Mouse (Mus musculus) gonadal fat pad, adult 2 months (tissue): ENCODE data around the gene Frmd8. TPM values are rescaled to one million over a fixed set of nuclear protein-coding genes. Genes with fewer than 3 reads are reported as not detected.
"Not testable (repeated sequence)": the region's sequence is repeated elsewhere in the genome, so short reads cannot be mapped to it uniquely, and the experiment has no call there.

Source experiments
- DNase-seq: peaks from one replicate; pipeline ENCODE4 v3.0.0-alpha.2; 2012; ENCODE audit warnings: low read depth
- polyA plus RNA-seq: library from polyadenylated mRNA; depleted of rRNA; stranded (reverse); fragments of >200 nt; gene quantifications from 2 replicates; pipeline ENCODE4 v1.2.3, GENCODE M21; 2012

Frmd8 gene
- polyA plus RNA-seq, 1 experiment: 15.1 TPM

DNA sequence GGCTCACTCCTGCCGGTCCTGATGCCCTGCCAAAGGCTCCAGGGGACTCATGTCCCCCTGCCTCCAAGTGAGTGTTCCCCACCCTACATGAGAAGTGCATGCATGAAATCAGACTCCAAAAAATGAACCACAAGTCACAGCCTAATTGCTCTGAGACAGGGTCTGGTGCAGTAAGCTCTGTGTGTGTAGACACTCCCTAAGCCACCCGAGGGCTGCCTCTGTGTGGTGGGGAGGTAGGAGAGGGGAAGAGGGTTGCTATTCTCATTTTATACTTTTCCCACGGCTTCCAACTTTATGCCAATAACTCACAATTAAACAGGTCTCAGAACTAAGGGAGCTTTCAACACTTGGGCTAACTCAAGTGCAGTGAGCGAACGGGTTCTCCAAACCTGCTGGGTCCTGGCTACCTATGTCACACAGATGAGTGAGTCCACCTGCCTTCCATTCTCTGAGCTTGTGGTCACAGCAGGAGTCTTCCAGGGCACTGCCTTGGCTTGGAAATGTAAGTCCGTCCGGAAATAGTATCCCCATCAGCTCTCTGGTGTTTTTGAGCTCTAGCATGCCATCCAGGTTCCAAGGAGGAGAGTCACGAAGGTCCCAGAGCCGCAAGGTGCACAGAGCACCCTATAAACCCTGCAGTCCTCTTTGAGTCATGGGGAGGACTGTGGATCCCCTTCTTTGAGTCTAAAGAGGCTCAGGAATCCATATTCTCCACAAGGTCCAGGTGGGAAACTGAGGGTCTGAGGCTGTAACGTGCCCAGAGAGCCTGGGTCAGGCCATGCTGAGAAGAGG is 50.1 kb downstream of the Frmd8 start:
- DNase-seq: no peak

DNA sequence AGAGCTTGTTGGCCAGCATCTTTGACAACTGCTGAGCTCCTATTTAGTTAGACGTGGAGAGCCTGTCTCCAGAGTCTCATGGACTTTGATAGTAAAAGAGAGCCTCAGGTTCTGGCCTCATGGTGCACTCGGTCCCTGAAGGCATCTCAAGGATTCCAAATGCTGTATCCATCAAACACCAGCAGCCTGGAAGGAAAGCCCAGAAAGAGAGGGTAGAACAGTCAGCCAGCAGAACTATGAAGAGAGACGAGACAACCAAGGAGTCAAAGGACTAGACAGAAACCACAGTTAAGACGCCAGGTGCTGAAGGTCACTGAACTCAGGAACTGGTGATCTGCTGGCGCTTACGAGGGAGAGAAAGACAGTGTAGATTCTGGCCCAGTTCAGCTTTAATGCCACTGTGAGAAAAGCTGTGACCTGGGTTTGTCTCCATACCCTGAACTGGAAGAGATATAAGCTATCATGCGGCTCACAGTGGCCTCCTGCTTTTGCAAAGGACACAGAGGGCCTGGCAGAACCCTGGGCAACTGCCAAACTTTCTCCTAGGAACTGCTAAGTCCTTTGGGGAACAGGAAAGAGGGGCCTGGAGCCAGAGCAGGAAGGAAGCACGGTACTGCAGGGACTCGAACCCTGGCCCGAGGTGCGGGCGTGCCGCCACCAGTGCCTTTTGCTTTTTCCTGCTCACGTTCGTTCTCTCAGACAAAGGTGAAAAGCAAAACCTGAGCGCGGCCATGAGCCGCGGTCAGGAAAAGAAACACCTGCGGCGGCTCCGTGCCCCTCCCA is 50.8 kb downstream of the Frmd8 start:
- no peak for DNase-seq

GRCm38 (mm10) chr19:5823266-5823839 is 51.7 kb downstream of the Frmd8 start:
- no peak for DNase-seq

DNA sequence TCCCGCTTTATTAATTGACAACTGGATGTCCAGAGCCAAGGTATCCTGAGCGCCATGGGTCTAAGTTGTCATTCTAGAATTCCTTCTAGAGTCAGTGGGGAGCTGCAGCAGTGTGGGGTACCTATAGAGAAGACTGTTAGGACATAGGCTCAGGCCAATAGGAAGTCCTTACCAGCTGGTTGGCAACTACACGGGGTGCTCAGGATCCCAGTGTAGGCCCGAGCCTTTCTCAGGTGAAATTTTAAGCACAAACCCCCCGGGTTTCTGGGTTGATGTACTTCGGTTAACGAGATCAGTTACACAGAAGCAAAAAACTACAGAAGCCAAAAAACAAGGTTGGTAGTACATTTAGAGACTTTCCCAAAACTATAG is 52.3 kb downstream of the Frmd8 start:
- DNase-seq: no peak

- no peak for DNase-seq
Measured at GRCm38 (mm10) chr19:5822174-5822833, 52.8 kb downstream of the Frmd8 start.

DNA sequence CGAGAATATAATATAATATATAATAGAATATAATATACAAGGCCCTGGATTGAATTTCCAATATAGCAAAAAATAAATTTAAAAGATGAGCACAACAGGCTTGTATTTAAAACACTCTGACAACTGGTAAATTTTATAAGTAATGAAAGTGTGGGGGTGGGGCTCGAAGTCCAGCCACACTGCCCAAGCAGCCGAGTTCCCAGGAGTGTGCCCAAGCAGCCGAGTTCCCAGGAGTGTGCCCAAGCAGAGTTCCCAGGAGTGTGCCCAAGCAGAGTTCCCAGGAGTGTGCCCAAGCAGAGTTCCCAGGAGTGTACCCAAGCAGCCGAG is 53.3 kb downstream of the Frmd8 start:
- DNase-seq: no peak

- no peak for DNase-seq
Measured at GRCm38 (mm10) chr19:5819549-5819948, 55.5 kb downstream of the Frmd8 start.

GRCm38 (mm10) chr19:5818590-5818977 is 56.5 kb downstream of the Frmd8 start:
- no peak for DNase-seq

DNA sequence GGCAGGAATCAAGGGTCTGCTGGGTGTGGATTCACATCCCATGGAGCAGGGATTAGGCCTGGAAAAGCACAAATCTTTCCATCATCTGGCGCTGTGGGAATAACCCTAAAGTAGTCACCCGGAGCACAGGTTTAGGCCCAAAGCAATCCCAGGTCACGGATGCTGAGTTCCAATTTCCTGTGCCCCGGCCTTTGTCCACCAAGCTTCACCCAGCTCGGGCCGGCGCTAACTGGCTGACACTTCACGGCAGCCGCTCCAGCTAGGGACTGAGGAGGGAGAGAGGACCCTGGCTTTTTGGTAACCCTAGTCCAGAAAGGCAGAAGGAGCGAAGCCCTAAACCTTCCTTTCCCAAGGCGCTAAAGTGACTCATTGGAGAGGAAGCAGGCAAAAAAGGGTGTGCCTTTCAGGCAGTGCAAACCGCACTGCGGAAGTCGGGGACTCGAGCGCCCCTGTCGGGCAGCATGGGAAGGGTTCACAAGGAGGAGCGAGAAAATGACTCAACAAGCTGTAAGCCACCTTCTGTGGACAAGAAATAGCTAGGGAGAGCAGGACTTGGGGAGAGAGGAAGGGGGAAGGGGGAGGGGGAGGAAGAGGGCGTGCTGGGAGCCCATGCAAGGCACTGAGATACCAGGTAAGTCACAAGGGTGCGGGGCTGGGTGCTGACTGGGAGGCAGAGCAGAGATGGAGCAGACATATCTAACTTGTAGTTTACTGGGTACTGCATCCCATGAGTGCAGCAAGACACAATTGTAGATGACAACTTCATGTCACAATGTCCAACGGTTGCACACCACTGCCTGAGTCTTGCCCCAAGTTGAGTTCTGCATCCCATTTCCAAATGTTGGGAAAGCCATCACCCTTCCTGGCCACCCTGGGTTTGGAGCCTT is 57.1 kb downstream of the Frmd8 start:
- no peak for DNase-seq

DNA sequence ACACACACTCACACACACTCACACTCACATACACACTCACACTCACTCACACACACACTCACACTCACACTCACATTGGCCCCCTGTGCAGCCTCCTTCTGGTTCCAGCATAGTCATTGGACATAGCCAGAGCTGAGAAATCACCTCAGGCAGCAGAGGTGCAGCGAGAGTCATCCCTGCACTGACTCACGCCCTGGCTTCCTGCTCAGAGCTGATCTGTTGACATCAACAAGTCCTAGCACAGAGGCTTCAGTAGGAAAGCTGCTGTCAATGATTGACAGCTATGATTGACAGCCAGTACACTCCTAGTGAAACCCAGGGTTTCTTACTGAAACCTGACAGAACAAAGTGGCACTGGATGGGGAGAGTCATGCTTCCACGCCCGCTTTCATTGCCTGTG is 59.1 kb downstream of the Frmd8 start:
- DNase-seq: no peak

- DNase-seq: no peak
Measured at GRCm38 (mm10) chr19:5815010-5815409, 60.1 kb downstream of the Frmd8 start.

DNA sequence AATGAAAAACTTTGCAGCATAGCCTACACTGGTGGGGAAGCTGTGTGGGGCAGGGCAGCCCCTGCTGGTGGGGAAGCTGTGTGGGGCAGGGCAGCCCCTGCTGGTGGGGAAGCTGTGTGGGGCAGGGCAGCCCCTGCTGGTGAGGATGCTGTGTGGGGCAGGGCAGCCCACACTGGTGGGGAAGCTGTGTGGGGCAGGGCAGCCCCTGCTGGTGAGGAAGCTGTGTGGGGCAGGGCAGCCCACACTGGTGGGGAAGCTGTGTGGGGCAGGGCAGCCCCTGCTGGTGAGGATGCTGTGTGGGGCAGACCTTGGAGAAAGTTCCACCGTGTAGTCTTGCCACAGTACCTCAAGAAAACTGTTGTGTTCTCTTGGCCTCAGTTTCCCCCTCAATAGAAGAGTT is 61.0 kb downstream of the Frmd8 start:
- DNase-seq: not testable (repeated sequence)

GRCm38 (mm10) chr19:5813567-5813966 is 61.5 kb downstream of the Frmd8 start:
- no peak for DNase-seq

- DNase-seq: no peak
Measured at GRCm38 (mm10) chr19:5811771-5812504, 63.1 kb downstream of the Frmd8 start.

- no peak for DNase-seq
Measured at GRCm38 (mm10) chr19:5810840-5811563, 64.1 kb downstream of the Frmd8 start.

DNA sequence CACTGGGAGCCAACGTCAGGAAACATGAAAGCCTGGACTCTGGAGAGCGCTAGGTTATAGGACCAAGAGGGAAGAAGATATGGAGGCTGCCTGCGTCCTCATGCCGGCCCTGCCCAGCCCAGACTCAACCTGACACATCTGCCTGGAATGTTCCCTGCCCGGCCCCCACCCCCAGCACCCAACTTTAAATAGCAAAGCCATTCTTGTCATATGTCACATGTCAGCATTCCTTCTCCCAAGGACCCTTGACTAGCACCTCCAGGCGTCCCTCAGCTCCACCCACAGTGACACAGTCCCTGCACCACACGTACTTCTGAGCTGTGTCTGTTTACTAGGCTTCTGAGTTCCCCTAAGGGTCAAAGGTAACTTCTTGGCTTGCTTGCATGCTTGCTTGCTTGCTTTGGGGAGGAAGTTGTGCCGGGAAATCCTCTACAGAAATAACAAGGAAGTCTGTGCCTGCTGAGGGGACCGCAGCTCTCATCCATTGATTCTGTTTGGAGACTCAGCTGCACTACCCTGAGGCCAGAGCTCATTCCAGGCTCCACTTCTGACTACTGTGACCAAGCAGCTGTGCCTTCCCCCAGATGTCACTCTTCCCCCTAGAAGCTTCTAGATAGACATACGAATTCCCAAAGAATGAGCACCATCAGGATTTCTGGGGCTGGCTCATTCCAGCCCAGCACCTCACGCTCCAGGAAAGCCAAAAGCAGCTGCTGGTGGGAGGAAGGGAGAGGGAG is 64.8 kb downstream of the Frmd8 start:
- DNase-seq: no peak

DNA sequence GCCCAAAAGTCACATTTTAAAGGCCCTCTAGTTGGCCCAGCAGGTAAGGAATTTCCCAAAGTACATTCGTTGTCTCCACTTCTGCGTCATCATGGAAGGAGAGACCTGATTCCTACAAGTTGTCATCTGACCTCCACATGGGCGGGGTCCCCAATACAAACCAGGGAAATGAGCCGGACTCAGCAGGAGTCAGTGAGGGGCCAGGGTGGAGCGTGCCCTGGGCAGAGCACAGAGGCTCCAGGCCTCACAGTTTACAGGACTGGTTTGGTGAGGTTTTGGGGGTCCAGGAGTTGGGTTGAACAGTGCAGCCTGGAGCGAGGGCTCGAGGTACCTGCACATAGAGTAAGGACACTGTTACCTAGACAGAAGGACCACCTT is 65.4 kb downstream of the Frmd8 start:
- no peak for DNase-seq

- DNase-seq: no peak
Measured at GRCm38 (mm10) chr19:5808955-5809711, 65.9 kb downstream of the Frmd8 start.

GRCm38 (mm10) chr19:5807740-5808139 is 67.3 kb downstream of the Frmd8 start:
- no peak for DNase-seq
